Mouse (Mus musculus): ENCODE results near the gene Spindoc.

- no peak for TF ChIP-seq CTCF (IDR thresholded peaks at IDR 0.05; ENCODE audit: low read depth)
- TF ChIP-seq EP300 (optimal IDR thresholded peaks at IDR 0.05) = no peak
Observed at GRCm38 (mm10) chr19:7313660-7314059, 69.1 kb downstream of the Spindoc start.

All from stomach, postnatal 0 days (tissue).